Mouse (Mus musculus) erythroblast, embryonic 14.5 days (primary cell): ENCODE data around the gene Tnfrsf26. TPM values are rescaled to one million over a fixed set of nuclear protein-coding genes. Genes with fewer than 3 reads are reported as not detected.
A peak's percentile ranks its signal among the peaks of the same experiment; 100 is the strongest.

Source experiments
- H3K27me3 ChIP-seq: 2 replicates; pipeline ENCODE4 v1.6.1; 2012; ENCODE audit warnings: inconsistent platforms; ENCODE audit not compliant: control insufficient read depth
- H3K36me3 ChIP-seq: 2 replicates; pipeline ENCODE4 v1.6.1; 2012; ENCODE audit warnings: mild to moderate bottlenecking, inconsistent platforms; ENCODE audit not compliant: control insufficient read depth
- H3K4me1 ChIP-seq: 2 replicates; pipeline ENCODE4 v1.6.1; 2012; ENCODE audit warnings: inconsistent platforms; ENCODE audit not compliant: control insufficient read depth
- H3K4me3 ChIP-seq: replicated peaks from 2 replicates; pipeline ENCODE3; 2012; ENCODE audit warnings: moderate library complexity, mild to moderate bottlenecking, inconsistent platforms
- H3K9me3 ChIP-seq: 2 replicates; pipeline ENCODE4 v1.6.1; 2012; ENCODE audit warnings: low read length, inconsistent platforms, mixed read lengths; ENCODE audit not compliant: control insufficient read depth
- GATA1 ChIP-seq: IDR thresholded peaks from 2 replicates; pipeline ENCODE4 v1.6.1; 2012; ENCODE audit warnings: low read length, inconsistent platforms, mixed read lengths
- TAL1 ChIP-seq: IDR thresholded peaks from 3 replicates; pipeline ENCODE4 v1.6.1; 2012; ENCODE audit warnings: low read length, inconsistent platforms, mixed read lengths
- polyA plus RNA-seq: library from polyadenylated mRNA; stranded (reverse); fragments of >175 nt; gene quantifications from 2 replicates; pipeline ENCODE4 v1.2.3, GENCODE M21; 2012

Tnfrsf26 gene
- polyA plus RNA-seq, 1 experiment = not detected

DNA sequence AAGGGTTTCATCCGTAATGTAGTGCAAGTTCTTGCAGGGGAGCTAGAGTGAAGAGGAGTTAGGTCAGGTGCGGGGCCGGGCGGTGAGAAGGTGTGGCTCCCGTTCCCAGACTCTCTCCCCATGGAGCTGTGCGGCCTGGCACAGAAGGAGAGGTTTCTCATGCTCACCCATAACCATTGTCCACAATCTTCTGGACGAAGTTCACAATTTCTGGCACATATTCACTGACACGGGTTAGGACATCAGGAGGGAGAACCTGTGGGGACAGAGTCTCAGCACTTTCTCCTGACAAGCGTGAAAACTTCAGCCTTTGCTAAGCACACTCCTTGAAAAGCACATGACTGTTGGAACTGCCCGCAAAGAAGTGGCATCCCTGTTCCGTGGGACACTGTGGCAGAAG, 52.8 kb downstream of the Tnfrsf26 start:
- H3K27me3 ChIP-seq = no peaks in the 10 kb centered on the region
- H3K4me1 ChIP-seq = no peaks in the 10 kb centered on the region
- TF ChIP-seq GATA1 = no peak
- no peak for TF ChIP-seq TAL1
- no peak overlapping the region for H3K4me3 ChIP-seq
- peaks cover 99% of the 10 kb centered on the region for H3K36me3 ChIP-seq
- H3K9me3 ChIP-seq = no peaks in the 10 kb centered on the region

DNA sequence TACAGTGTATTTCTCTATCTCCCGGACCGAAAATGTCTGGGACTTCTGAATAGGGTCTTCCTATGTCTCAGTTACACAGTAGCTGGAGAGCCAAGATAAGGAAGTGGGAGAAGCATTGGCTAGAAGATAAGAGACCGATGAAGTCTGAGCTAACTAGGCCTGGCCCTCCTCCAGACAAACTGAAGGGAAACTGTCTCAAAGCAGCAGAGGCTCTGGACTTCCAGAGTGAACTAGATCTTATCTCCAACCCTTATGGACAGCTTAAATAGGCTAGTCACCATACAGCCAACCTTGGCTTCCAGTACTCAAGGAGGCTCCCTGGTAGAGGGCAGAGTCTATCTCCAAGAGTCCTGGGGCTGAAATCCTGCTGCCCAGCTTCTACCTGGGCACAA, 62.9 kb downstream of the Tnfrsf26 start:
- Histone ChIP-seq H3K36me3 (peaks cover 100% of the 10 kb centered on the region), H3K27me3 (no peaks in the 10 kb centered on the region), H3K9me3 (no peaks in the 10 kb centered on the region), H3K4me1 (peaks cover 44% of the 10 kb centered on the region), H3K4me3 (peak overlapping the region; percentile 4)
- peak; percentile 80 for TF ChIP-seq GATA1
- TF ChIP-seq TAL1 = peak; percentile 74

GRCm38 (mm10) chr7:143565015-143565647, 63.4 kb downstream of the Tnfrsf26 start:
- TF ChIP-seq GATA1 (no peak), TAL1 (no peak)
- H3K4me1 ChIP-seq = peaks cover 44% of the 10 kb centered on the region
- H3K27me3 ChIP-seq = no peaks in the 10 kb centered on the region
- H3K36me3 ChIP-seq = peaks cover 100% of the 10 kb centered on the region
- no peak overlapping the region for H3K4me3 ChIP-seq
- H3K9me3 ChIP-seq = no peaks in the 10 kb centered on the region

DNA sequence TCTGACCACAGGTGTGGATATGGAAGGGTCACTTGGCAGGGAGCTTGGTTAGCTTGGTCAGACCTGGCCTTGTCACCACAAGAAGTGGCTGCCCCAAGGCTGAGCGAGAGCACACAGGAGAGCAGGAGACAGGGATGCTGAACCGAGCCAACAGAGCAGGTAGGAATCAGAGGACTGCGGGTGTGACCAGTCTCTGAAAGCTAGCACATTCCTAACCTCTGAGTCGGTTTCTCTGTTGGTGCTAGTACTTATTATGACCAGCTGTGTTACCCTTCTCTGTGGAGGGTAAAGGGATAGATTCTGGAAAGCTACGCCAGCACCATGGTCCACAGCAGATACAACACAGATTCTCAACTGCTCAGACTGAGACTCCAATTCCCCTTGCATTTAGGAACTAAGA, 64.7 kb downstream of the Tnfrsf26 start:
- H3K36me3 ChIP-seq = peaks cover 100% of the 10 kb centered on the region
- H3K9me3 ChIP-seq = no peaks in the 10 kb centered on the region
- no peaks in the 10 kb centered on the region for H3K27me3 ChIP-seq
- TF ChIP-seq GATA1 (no peak), TAL1 (no peak)
- peaks cover 44% of the 10 kb centered on the region for H3K4me1 ChIP-seq
- no peak overlapping the region for H3K4me3 ChIP-seq

Other genes with a start within 250 kb of the Tnfrsf26 start
- 0.92 and 0.93 TPM in 2 replicates for gene Cdkn1c, start 167.7 kb downstream of the Tnfrsf26 start, polyA plus RNA-seq
- gene Slc22a18, start 155.0 kb downstream of the Tnfrsf26 start, polyA plus RNA-seq = 0.02 TPM in 1 of 2 replicates, not detected in the other
- gene Phlda2, start 125.6 kb downstream of the Tnfrsf26 start, polyA plus RNA-seq = 0.06 and 0.18 TPM in 2 replicates
- gene Nap1l4, start 79.6 kb downstream of the Tnfrsf26 start, polyA plus RNA-seq = 5.7 and 6.2 TPM in 2 replicates
- 8.7 and 12.5 TPM in 2 replicates for gene Cars, start 28.6 kb downstream of the Tnfrsf26 start, polyA plus RNA-seq
- not detected in 2 replicates for gene Tnfrsf22, start 20.9 kb upstream of the Tnfrsf26 start, polyA plus RNA-seq
- gene Tnfrsf23, start 57.1 kb upstream of the Tnfrsf26 start, polyA plus RNA-seq = 0.02 and 0.14 TPM in 2 replicates
- 0.03 TPM in 1 of 2 replicates, not detected in the other for gene Osbpl5, start 128.3 kb upstream of the Tnfrsf26 start, polyA plus RNA-seq
- not detected in 2 replicates for gene Mrgprg, start 138.3 kb upstream of the Tnfrsf26 start, polyA plus RNA-seq
- not detected in 2 replicates for gene Mrgpre, start 155.8 kb upstream of the Tnfrsf26 start, polyA plus RNA-seq
- 0.11 and 0.16 TPM in 2 replicates for gene Nadsyn1, start 194.1 kb upstream of the Tnfrsf26 start, polyA plus RNA-seq
- 0.02 and 0.12 TPM in 2 replicates for gene Dhcr7, start 194.4 kb upstream of the Tnfrsf26 start, polyA plus RNA-seq
- not detected in 2 replicates for gene Gm498, start 238.1 kb upstream of the Tnfrsf26 start, polyA plus RNA-seq